Mouse (Mus musculus) bone marrow macrophage, adult 2 months (primary cell): ENCODE results near the gene Pip4k2a.

ENCODE experiments used
- CTCF ChIP-seq: IDR thresholded peaks from 2 replicates; pipeline ENCODE4 v1.5.1; 2012; ENCODE audit warnings: low read depth, mild to moderate bottlenecking, low read length, moderate library complexity
- POLR2A ChIP-seq: IDR thresholded peaks from 2 replicates; pipeline ENCODE4 v1.6.1; 2012; ENCODE audit warnings: mild to moderate bottlenecking, low read depth, low read length, borderline replicate concordance

DNA sequence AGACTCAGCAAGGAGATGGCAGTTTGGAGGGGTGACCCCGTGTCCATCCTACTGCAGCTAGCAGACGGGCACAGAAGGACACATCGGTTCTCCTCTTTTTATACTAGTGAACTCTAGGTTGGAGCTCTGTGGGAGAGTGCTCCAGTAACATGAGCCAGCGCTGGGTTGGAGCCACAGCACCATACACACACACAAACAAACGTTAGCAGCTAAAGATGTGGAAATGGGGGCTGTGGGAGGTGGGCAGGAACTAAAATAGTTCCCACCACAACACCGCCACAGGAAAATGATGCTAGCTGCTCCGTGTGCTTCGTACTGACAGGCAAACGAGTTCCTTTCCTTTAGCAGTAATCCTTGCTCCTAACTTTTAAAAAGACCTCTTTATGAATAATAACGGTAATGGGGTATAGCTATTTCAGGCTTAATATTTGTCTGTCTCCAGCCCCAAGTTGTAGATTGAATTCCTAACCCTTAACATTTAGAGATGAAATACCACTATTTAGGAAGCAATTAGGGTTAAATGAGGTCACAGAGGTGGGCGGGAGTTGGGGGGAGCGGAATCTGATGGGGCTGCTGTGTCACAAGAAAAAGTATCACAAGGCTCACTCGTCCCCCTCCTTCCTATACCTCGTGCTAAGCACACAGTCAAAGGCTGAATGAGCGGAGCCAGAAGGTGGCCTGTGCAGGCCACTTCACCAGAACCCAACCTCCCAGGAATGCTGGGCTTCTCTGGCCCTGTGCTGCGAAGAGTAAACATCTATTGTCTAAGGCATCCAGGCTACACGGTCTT is 73.9 kb downstream of the Pip4k2a start:
- no peak for TF ChIP-seq POLR2A
- no peak for TF ChIP-seq CTCF
